Mouse (Mus musculus): ENCODE measurements around the gene Lurap1l. TPM values are rescaled to one million over a fixed set of nuclear protein-coding genes. Genes with fewer than 3 reads are reported as not detected.

The Lurap1l gene
- polyA plus RNA-seq, 1 experiment from 2014 or later = 11.4 TPM

GRCm38 (mm10) chr4:80950280-80950781, 39.9 kb downstream of the Lurap1l start:
- ATAC-seq (ENCODE audit: low FRiP score) (no peak), DNase-seq (ENCODE audit: low spot score) (no peak)
- no peak overlapping the region for H3K27ac ChIP-seq
- no peaks in the 10 kb centered on the region for H3K9me3 ChIP-seq (ENCODE audit: control insufficient read depth, low read length)
- no peaks in the 10 kb centered on the region for H3K36me3 ChIP-seq (replicated peaks; ENCODE audit: control insufficient read depth, insufficient read depth)
- 59% methylated on average over 8 of the region's 8 CpGs for WGBS
- no peak overlapping the region for H3K4me3 ChIP-seq (replicated peaks; ENCODE audit: low read length)
- no peaks in the 10 kb centered on the region for H3K27me3 ChIP-seq (ENCODE audit: control insufficient read depth, insufficient read depth, low read length)
- H3K4me1 ChIP-seq (replicated peaks; ENCODE audit: control insufficient read depth, insufficient read depth, low read length) = no peaks in the 10 kb centered on the region
- no peak overlapping the region for H3K9ac ChIP-seq
- no peak overlapping the region for H3K4me2 ChIP-seq (replicated peaks)

GRCm38 (mm10) chr4:80952653-80953052, 42.2 kb downstream of the Lurap1l start:
- DNase-seq (ENCODE audit: low spot score) (no peak), ATAC-seq (ENCODE audit: low FRiP score) (no peak)
- Histone ChIP-seq H3K9ac (no peak overlapping the region), H3K9me3 (ENCODE audit: control insufficient read depth, low read length) (no peaks in the 10 kb centered on the region), H3K36me3 (replicated peaks; ENCODE audit: control insufficient read depth, insufficient read depth) (no peaks in the 10 kb centered on the region), H3K4me1 (replicated peaks; ENCODE audit: control insufficient read depth, insufficient read depth, low read length) (no peaks in the 10 kb centered on the region), H3K27me3 (ENCODE audit: control insufficient read depth, insufficient read depth, low read length) (no peaks in the 10 kb centered on the region), H3K27ac (no peak overlapping the region), H3K4me2 (replicated peaks) (no peak overlapping the region), H3K4me3 (replicated peaks; ENCODE audit: low read length) (no peak overlapping the region)
- WGBS = 89% methylated on average over 1 of the region's 1 CpGs

- Histone ChIP-seq H3K4me3 (replicated peaks; ENCODE audit: low read length) (no peak overlapping the region), H3K9me3 (ENCODE audit: control insufficient read depth, low read length) (no peaks in the 10 kb centered on the region)
Observed at GRCm38 (mm10) chr4:80955942-80956341, 45.5 kb downstream of the Lurap1l start.

DNA sequence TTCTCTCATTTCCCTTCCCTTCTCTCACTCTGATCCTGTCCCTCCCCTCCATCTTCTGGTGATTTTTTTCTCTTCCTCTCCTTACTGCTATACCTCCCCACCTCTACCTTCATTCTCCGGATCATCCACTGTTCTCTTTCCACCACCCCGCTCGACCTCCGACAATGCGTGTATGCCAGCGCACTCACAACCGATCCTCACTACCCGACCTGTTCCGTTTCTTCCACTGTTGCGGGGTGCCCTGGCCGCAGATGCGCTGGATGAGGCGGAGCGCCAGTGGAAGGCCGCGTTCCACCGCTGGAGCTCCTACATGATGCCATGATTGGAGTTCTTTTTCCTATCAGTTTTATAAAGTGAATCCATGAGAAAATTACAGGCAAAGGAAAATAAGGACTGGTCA, 57.1 kb downstream of the Lurap1l start:
- Histone ChIP-seq H3K4me3 (replicated peaks; ENCODE audit: low read length) (no peak overlapping the region), H3K4me1 (replicated peaks; ENCODE audit: control insufficient read depth, insufficient read depth, low read length) (no peaks in the 10 kb centered on the region), H3K27me3 (ENCODE audit: control insufficient read depth, insufficient read depth, low read length) (no peaks in the 10 kb centered on the region), H3K9me3 (ENCODE audit: control insufficient read depth, low read length) (peaks cover 12% of the 10 kb centered on the region), H3K27ac (no peak overlapping the region), H3K4me2 (replicated peaks) (no peak overlapping the region), H3K9ac (no peak overlapping the region), H3K36me3 (replicated peaks; ENCODE audit: control insufficient read depth, insufficient read depth) (no peaks in the 10 kb centered on the region)
- DNase-seq (ENCODE audit: low spot score) (no peak), ATAC-seq (ENCODE audit: low FRiP score) (no peak)
- 96% methylated on average over 17 of the region's 17 CpGs for WGBS

More at GRCm38 (mm10) chr4:80955942-80956341, 45.5 kb downstream of the Lurap1l start:
- H3K9ac ChIP-seq = no peak overlapping the region
- WGBS = 80% methylated on average over 2 of the region's 2 CpGs
- no peak for DNase-seq (ENCODE audit: low spot score)
- ATAC-seq (ENCODE audit: low FRiP score) = no peak
- H3K4me1 ChIP-seq (replicated peaks; ENCODE audit: control insufficient read depth, insufficient read depth, low read length) = no peaks in the 10 kb centered on the region
- H3K27ac ChIP-seq = no peak overlapping the region
- no peaks in the 10 kb centered on the region for H3K36me3 ChIP-seq (replicated peaks; ENCODE audit: control insufficient read depth, insufficient read depth)
- no peak overlapping the region for H3K4me2 ChIP-seq (replicated peaks)
- no peaks in the 10 kb centered on the region for H3K27me3 ChIP-seq (ENCODE audit: control insufficient read depth, insufficient read depth, low read length)

- Histone ChIP-seq H3K4me3 (replicated peaks; ENCODE audit: low read length) (no peak overlapping the region), H3K36me3 (replicated peaks; ENCODE audit: control insufficient read depth, insufficient read depth) (no peaks in the 10 kb centered on the region), H3K27ac (no peak overlapping the region), H3K27me3 (ENCODE audit: control insufficient read depth, insufficient read depth, low read length) (no peaks in the 10 kb centered on the region), H3K4me1 (replicated peaks; ENCODE audit: control insufficient read depth, insufficient read depth, low read length) (no peaks in the 10 kb centered on the region), H3K9me3 (ENCODE audit: control insufficient read depth, low read length) (peaks cover 12% of the 10 kb centered on the region), H3K4me2 (replicated peaks) (no peak overlapping the region), H3K9ac (no peak overlapping the region)
- DNase-seq (ENCODE audit: low spot score) (no peak), ATAC-seq (ENCODE audit: low FRiP score) (no peak)
- WGBS = 24% methylated on average over 1 of the region's 1 CpGs
Observed at GRCm38 (mm10) chr4:80971846-80972245, 61.4 kb downstream of the Lurap1l start.

DNA sequence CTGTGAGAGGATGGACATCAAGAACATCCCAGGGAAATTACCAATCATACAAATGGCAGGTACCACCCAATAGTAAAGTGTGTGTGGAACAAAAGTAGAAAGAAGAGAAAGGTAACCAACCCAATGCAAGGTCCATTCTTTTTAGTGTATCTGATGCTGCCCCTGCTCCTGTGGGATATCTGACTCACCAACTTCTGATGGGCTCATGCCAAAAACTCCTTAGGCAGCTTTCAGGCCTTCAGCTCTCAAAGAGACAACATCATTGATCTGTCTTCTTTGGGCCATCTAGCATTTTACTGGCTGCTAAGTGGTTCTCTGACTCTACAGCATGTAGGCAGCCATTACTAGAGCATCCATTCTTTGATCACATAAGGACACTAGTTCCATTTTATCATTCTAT, 63.5 kb downstream of the Lurap1l start:
- ATAC-seq (ENCODE audit: low FRiP score) (no peak), DNase-seq (ENCODE audit: low spot score) (no peak)
- no peak overlapping the region for H3K27ac ChIP-seq
- H3K4me3 ChIP-seq (replicated peaks; ENCODE audit: low read length) = no peak overlapping the region
- H3K9me3 ChIP-seq (ENCODE audit: control insufficient read depth, low read length) = no peaks in the 10 kb centered on the region
- H3K27me3 ChIP-seq (ENCODE audit: control insufficient read depth, insufficient read depth, low read length) = no peaks in the 10 kb centered on the region
- no peaks in the 10 kb centered on the region for H3K4me1 ChIP-seq (replicated peaks; ENCODE audit: control insufficient read depth, insufficient read depth, low read length)
- no peak overlapping the region for H3K4me2 ChIP-seq (replicated peaks)
- H3K36me3 ChIP-seq (replicated peaks; ENCODE audit: control insufficient read depth, insufficient read depth) = no peaks in the 10 kb centered on the region
- H3K9ac ChIP-seq = no peak overlapping the region

DNA sequence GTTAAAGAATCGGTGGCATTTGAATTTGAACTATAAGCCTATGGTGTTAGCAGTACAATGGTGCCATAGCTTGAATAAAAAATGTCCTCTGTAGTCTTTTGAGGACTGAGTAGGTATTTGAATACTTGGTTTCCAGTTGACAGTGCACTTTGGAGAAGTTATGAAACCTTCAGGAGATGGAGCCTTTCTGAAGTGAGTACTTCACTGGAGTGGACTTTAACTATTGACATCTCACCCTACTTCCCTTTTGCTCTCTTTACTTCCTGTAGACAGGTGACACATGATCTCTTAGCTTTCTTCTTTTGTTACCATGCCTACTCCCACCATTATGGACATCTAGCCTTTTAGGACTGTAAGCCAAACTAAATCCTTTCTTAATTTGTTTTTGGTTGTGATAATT, 80.4 kb downstream of the Lurap1l start:
- H3K36me3 ChIP-seq (replicated peaks; ENCODE audit: control insufficient read depth, insufficient read depth) = no peaks in the 10 kb centered on the region
- H3K4me1 ChIP-seq (replicated peaks; ENCODE audit: control insufficient read depth, insufficient read depth, low read length) = no peaks in the 10 kb centered on the region
- no peak overlapping the region for H3K27ac ChIP-seq
- H3K4me3 ChIP-seq (replicated peaks; ENCODE audit: low read length) = no peak overlapping the region
- no peaks in the 10 kb centered on the region for H3K27me3 ChIP-seq (ENCODE audit: control insufficient read depth, insufficient read depth, low read length)
- no peak overlapping the region for H3K9ac ChIP-seq
- ATAC-seq (ENCODE audit: low FRiP score) (no peak), DNase-seq (ENCODE audit: low spot score) (no peak)
- no peak overlapping the region for H3K4me2 ChIP-seq (replicated peaks)
- H3K9me3 ChIP-seq (ENCODE audit: control insufficient read depth, low read length) = no peaks in the 10 kb centered on the region
- WGBS = 88% methylated on average over 1 of the region's 1 CpGs

GRCm38 (mm10) chr4:81003528-81003927, 93.1 kb downstream of the Lurap1l start:
- H3K27me3 ChIP-seq (ENCODE audit: control insufficient read depth, insufficient read depth, low read length) = no peaks in the 10 kb centered on the region
- 0 out of 2 replicates have a peak, but pooled peaks cover 3% of the 10 kb centered on the region for H3K9me3 ChIP-seq (ENCODE audit: control insufficient read depth, low read length)
- WGBS = 85% methylated on average over 2 of the region's 2 CpGs
- DNase-seq (ENCODE audit: low spot score) (no peak), ATAC-seq (ENCODE audit: low FRiP score) (no peak)
- no peak overlapping the region for H3K4me3 ChIP-seq (replicated peaks; ENCODE audit: low read length)
- H3K4me1 ChIP-seq (replicated peaks; ENCODE audit: control insufficient read depth, insufficient read depth, low read length) = no peaks in the 10 kb centered on the region
- H3K4me2 ChIP-seq (replicated peaks) = no peak overlapping the region
- no peaks in the 10 kb centered on the region for H3K36me3 ChIP-seq (replicated peaks; ENCODE audit: control insufficient read depth, insufficient read depth)
- no peak overlapping the region for H3K27ac ChIP-seq
- H3K9ac ChIP-seq = no peak overlapping the region

Data from hindbrain, embryonic 14.5 days (tissue).